Mouse (Mus musculus) MEL (cell line): ENCODE measurements around the gene Zfp799. TPM values are rescaled to one million over a fixed set of nuclear protein-coding genes. Genes with fewer than 3 reads are reported as not detected.

ENCODE experiments used
- DNase-seq: peaks from one replicate; pipeline ENCODE4 v3.0.0; 2011; ENCODE audit warnings: low read depth, low spot score
- H3K27ac ChIP-seq: 2 replicates; pipeline ENCODE4 v1.5.1; 2012; ENCODE audit warnings: low read depth, mild to moderate bottlenecking, control low read depth, low read length, moderate library complexity; ENCODE audit not compliant: control insufficient read depth
- H3K27me3 ChIP-seq, 2 experiments: fragments of 150-350 bp in 1 of 2; sonication (generic) in 1 of 2; 2 replicates each; pipeline ENCODE4 v1.6.1; 2012; ENCODE audit warnings: low read length in 2 of 2, mild to moderate bottlenecking in 2 of 2, improper control_type of control experiment in 1 of 2, moderate library complexity in 1 of 2; ENCODE audit not compliant: insufficient read depth in 2 of 2, control insufficient read depth in 1 of 2
- H3K36me3 ChIP-seq, 2 experiments: 2 replicates each; pipeline ENCODE4 v1.6.1; 2012 to 2014; ENCODE audit warnings: low read length in 2 of 2, improper control_type of control experiment in 1 of 2, inconsistent platforms in 1 of 2, mild to moderate bottlenecking in 1 of 2; ENCODE audit not compliant: insufficient read depth in 2 of 2, control insufficient read depth in 1 of 2
- H3K4me1 ChIP-seq, 2 experiments: fragments of 150-350 bp in 1 of 2; sonication (generic) in 1 of 2; 2 replicates each; pipeline ENCODE4 v1.6.1; 2012; ENCODE audit warnings: low read length in 2 of 2, improper control_type of control experiment in 1 of 2, mild to moderate bottlenecking in 1 of 2; ENCODE audit not compliant: insufficient read depth in 2 of 2, control insufficient read depth in 1 of 2
- H3K4me3 ChIP-seq, 2 experiments: fragments of 150-350 bp in 1 of 2; sonication (generic) in 1 of 2; 2 replicates each; pipeline ENCODE4 v1.5.1; 2012; ENCODE audit warnings: low read depth in 2 of 2, low read length in 2 of 2, mild to moderate bottlenecking in 2 of 2, moderate library complexity in 2 of 2, control low read depth in 1 of 2, improper control_type of control experiment in 1 of 2; ENCODE audit not compliant: control insufficient read depth in 1 of 2, insufficient read depth in 1 of 2
- H3K79me2 ChIP-seq: 2 replicates; pipeline ENCODE4 v1.6.1; 2012; ENCODE audit warnings: mild to moderate bottlenecking, low read length, moderate library complexity; ENCODE audit not compliant: control insufficient read depth, poor library complexity, insufficient read depth
- H3K9ac ChIP-seq: 2 replicates; pipeline ENCODE4 v1.6.1; 2012; ENCODE audit warnings: low read depth, mild to moderate bottlenecking, control low read depth, low read length, moderate library complexity; ENCODE audit not compliant: control insufficient read depth, poor library complexity, severe bottlenecking
- H3K9me3 ChIP-seq: fragments of 150-350 bp; sonication (generic); replicated peaks from 2 replicates; pipeline ENCODE4 v1.6.1; 2012; ENCODE audit warnings: mild to moderate bottlenecking, low read length, improper control_type of control experiment, moderate library complexity; ENCODE audit not compliant: insufficient read depth
- BHLHE40 ChIP-seq: IDR thresholded peaks from 2 replicates; pipeline ENCODE4 v1.6.1; 2012; ENCODE audit warnings: low read depth, mild to moderate bottlenecking, inconsistent platforms, low read length, improper control_type of control experiment, borderline replicate concordance
- CTCF ChIP-seq, 3 experiments: IDR thresholded peaks in 2 of 3; conservative IDR thresholded peaks in 1 of 3; 2 replicates each; pipeline ENCODE4 v1.5.1; 2011 to 2012; ENCODE audit warnings: low read length in 3 of 3, low read depth in 2 of 3, mild to moderate bottlenecking in 2 of 3, improper control_type of control experiment in 1 of 3, inconsistent platforms in 1 of 3, mixed read lengths in 1 of 3, moderate library complexity in 1 of 3; ENCODE audit not compliant: control insufficient read depth in 1 of 3, insufficient read depth in 1 of 3, poor library complexity in 1 of 3, severe bottlenecking in 1 of 3
- ETS1 ChIP-seq: IDR thresholded peaks from 2 replicates; pipeline ENCODE4 v1.6.1; 2012; ENCODE audit warnings: low read depth, mild to moderate bottlenecking, inconsistent platforms, low read length, improper control_type of control experiment, moderate library complexity
- HCFC1 ChIP-seq: IDR thresholded peaks from 2 replicates; pipeline ENCODE4 v1.6.1; 2012; ENCODE audit warnings: low read depth, mild to moderate bottlenecking, inconsistent platforms, low read length, improper control_type of control experiment, moderate library complexity
- JUND ChIP-seq: IDR thresholded peaks from 2 replicates; pipeline ENCODE4 v1.6.1; 2011; ENCODE audit warnings: low read depth, mild to moderate bottlenecking, improper control_type of control experiment, low read length
- MEF2A ChIP-seq: IDR thresholded peaks from 2 replicates; pipeline ENCODE4 v1.6.1; 2014; ENCODE audit warnings: low read depth, mild to moderate bottlenecking, inconsistent platforms, low read length, improper control_type of control experiment; ENCODE audit not compliant: poor library complexity, insufficient replicate concordance, severe bottlenecking; ENCODE audit errors: extremely low read depth
- MYC ChIP-seq: IDR thresholded peaks from 2 replicates; pipeline ENCODE4 v1.6.1; 2011; ENCODE audit warnings: low read depth, mild to moderate bottlenecking, low read length, improper control_type of control experiment, moderate library complexity
- NRF1 ChIP-seq: IDR thresholded peaks from 2 replicates; pipeline ENCODE4 v1.6.1; 2014; ENCODE audit warnings: low read depth, mild to moderate bottlenecking, inconsistent platforms, low read length, improper control_type of control experiment, moderate library complexity; ENCODE audit not compliant: poor library complexity, insufficient read depth, severe bottlenecking
- POLR2AphosphoS2 ChIP-seq: IDR thresholded peaks from 2 replicates; pipeline ENCODE4 v1.6.1; 2011; ENCODE audit warnings: low read length, improper control_type of control experiment
- RAD21 ChIP-seq: IDR thresholded peaks from 2 replicates; pipeline ENCODE4 v1.6.1; 2011; ENCODE audit warnings: mild to moderate bottlenecking, low read depth, low read length, improper control_type of control experiment
- RCOR1 ChIP-seq: IDR thresholded peaks from 2 replicates; pipeline ENCODE4 v1.6.1; 2012; ENCODE audit warnings: low read depth, mild to moderate bottlenecking, inconsistent platforms, low read length, improper control_type of control experiment
- TAL1 ChIP-seq: IDR thresholded peaks from 2 replicates; pipeline ENCODE4 v1.6.1; 2012; ENCODE audit warnings: mild to moderate bottlenecking, inconsistent platforms, low read length, moderate library complexity, mixed read lengths
- USF2 ChIP-seq, 2 experiments: IDR thresholded peaks; 2 replicates each; pipeline ENCODE4 v1.6.1; 2011 to 2012; ENCODE audit warnings: improper control_type of control experiment in 2 of 2, low read length in 2 of 2, borderline replicate concordance in 1 of 2, inconsistent platforms in 1 of 2, low read depth in 1 of 2, mild to moderate bottlenecking in 1 of 2; ENCODE audit not compliant: insufficient read depth in 1 of 2
- ZC3H11A ChIP-seq: IDR thresholded peaks from 2 replicates; pipeline ENCODE4 v1.6.1; 2012; ENCODE audit warnings: low read depth, mild to moderate bottlenecking, inconsistent platforms, low read length, improper control_type of control experiment
- ZMIZ1 ChIP-seq: IDR thresholded peaks from 2 replicates; pipeline ENCODE4 v1.6.1; 2012; ENCODE audit warnings: low read depth, mild to moderate bottlenecking, inconsistent platforms, low read length, improper control_type of control experiment, moderate library complexity
- polyA plus RNA-seq, 2 experiments: library from polyadenylated mRNA; stranded (reverse) in 1 of 2; unstranded in 1 of 2; fragments of >175 nt in 1 of 2; fragments of >200 nt in 1 of 2; gene quantifications; 2 replicates each; pipeline versions ENCODE4 v1.2.1 to v1.2.4; 2012; ENCODE audit warnings: low replicate concordance in 2 of 2, low read depth in 1 of 2; ENCODE audit not compliant: insufficient read length in 2 of 2, insufficient read depth in 1 of 2, missing spikeins in 1 of 2
- total RNA-seq: library from RNA; depleted of rRNA; stranded (reverse); fragments of 300-350 nt; gene quantifications from 2 replicates; pipeline ENCODE4 v1.2.3, GENCODE M21; 2012

Zfp799 gene
- total and polyA plus RNA-seq, 3 experiments, result 0.01 TPM; not detected in 2

DNA sequence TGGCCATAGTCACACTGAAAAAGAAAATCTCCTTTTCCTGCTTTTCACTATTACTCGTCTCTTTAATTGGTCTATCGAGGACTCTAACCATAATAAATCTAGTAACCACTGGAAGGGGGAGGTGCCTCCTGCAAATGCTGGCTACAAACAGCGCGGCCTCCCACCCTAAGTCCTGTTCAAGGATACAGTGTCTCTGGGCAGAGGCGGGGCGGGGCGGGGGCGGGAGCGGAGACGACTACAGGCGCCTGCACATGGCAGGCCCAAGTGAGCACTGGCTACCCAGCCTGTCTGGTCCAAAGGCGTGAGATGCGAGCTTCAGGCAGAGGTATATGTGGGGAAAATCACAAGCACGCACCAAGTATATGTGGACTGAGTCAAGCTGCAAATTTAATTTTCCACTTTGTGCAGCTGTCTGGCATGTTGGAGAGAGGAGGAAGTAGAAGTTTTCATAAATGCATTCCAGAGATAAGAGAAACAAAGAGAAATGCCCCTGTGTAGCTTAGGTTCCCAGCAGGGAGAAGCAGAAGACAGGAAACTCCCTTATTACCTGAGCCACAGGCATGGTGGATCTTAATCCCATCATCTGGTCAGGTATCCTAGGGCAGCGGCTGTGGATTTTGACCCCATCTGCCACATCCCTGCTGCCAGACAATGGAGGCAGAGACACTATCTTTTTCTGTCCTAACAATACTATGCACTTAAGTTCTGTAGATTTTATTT lies 9.2 kb upstream of the Zfp799 start:
- Histone ChIP-seq H3K9ac (no peak overlapping the region), H3K4me3 (no peak overlapping the region), H3K9me3 (no peaks in the 10 kb centered on the region), H3K79me2 (no peaks in the 10 kb centered on the region), H3K4me1 (no peaks in the 10 kb centered on the region), H3K27me3 (no peaks in the 10 kb centered on the region; a peak in 1 of 4 replicates), H3K36me3 (no peaks in the 10 kb centered on the region), H3K27ac (no peak overlapping the region)
- no peak for DNase-seq
- TF ChIP-seq MEF2A (no peak), RAD21 (no peak), RCOR1 (no peak), CTCF (IDR thresholded peaks at IDR 0.05 in 2 of 3, conservative IDR thresholded peaks at IDR 0.05 in 1 of 3; ENCODE audit: control insufficient read depth in 1 of 3, insufficient read depth in 1 of 3, low read depth in 2 of 3, low read length in 3 of 3, poor library complexity in 1 of 3, severe bottlenecking in 1 of 3) (no peak), JUND (no peak), USF2 (IDR thresholded peaks at IDR 0.05; ENCODE audit: borderline replicate concordance in 1 of 2, insufficient read depth in 1 of 2, low read depth in 1 of 2, low read length in 2 of 2) (no peak), NRF1 (no peak), BHLHE40 (no peak), HCFC1 (no peak), POLR2AphosphoS2 (no peak), TAL1 (no peak), MYC (no peak)

GRCm38 (mm10) chr17:32830418-32830782 lies 339 bp upstream of the Zfp799 start:
- H3K9me3 ChIP-seq, result no peaks in the 10 kb centered on the region
- H3K9ac ChIP-seq, result no peak overlapping the region
- H3K4me1 ChIP-seq, result no peaks in the 10 kb centered on the region
- no peak overlapping the region for H3K4me3 ChIP-seq
- no peaks in the 10 kb centered on the region for H3K79me2 ChIP-seq
- H3K36me3 ChIP-seq, result no peaks in the 10 kb centered on the region
- no peak for TF ChIP-seq ZMIZ1
- no peak for TF ChIP-seq ETS1
- TF ChIP-seq ZC3H11A, result no peak
- no peak overlapping the region for H3K27ac ChIP-seq
- DNase-seq, result no peak
- no peaks in the 10 kb centered on the region; a peak in 1 of 4 replicates for H3K27me3 ChIP-seq
